Mouse (Mus musculus): ENCODE results near the gene Cdc42se1.

Gene Cdc42se1

DNA sequence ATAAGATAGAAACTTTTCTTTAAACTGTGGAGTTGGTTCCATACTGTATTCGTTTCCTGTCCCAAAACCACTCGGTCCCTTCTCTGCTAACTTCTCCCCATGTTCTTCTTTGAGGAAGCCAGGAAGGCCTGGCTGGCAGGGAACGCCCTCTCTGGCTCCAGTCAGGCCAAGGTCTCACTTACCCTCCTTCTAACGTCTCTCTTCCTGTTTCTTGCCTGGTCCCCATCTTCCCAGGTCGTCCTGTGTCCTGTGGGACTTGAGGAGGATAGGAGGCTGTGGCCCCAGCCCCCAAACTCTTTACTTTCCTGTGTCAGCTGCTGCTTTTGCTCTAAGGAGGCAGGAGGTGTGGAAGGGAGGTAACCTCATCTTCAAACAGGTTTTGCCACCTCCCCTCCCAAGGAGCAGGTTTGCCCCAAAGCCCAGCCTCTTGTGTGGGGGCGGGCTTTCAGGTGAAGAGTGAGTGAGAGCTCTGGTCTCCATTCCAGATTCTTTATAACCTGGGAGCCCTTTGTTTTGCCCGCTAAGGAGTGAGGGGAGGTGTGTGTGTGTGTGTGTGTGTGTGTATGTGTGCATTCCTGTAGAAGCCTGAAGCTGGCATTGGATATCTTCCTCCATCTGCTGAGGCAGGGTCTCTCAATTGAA is 22.4 kb downstream of the Cdc42se1 start, which contains the start of gene Bnipl:
Gene Bnipl (minus strand): TSS at position 411 of the 642 bp plus-strand sequence.
- no peak for DNase-seq (ENCODE audit: low spot score in 2 of 2)

DNA sequence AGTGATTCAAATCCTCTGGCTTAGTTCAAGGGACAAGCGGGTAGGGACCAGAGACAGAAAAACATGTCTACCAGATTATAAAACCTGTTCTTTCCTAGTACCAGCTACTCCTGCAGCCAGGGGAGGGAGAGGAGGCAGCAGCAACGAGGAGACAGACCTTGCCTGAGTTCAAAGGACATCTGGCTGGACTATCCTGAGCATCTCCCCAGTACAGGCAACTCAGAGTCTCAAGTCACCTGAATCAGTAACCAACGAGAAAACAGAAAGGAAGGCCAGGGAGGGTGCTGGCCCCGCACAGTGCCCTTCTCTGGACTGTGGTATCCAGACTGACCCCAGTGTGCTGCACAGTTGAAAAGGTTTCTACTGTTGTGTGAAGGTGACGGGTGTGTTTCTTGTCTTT is 28.4 kb downstream of the Cdc42se1 start:
- no peak for DNase-seq (ENCODE audit: low spot score in 2 of 2)

GRCm38 (mm10) chr3:95261975-95262374 is 33.4 kb downstream of the Cdc42se1 start:
- no peak for DNase-seq (ENCODE audit: low spot score in 2 of 2)

- DNase-seq (ENCODE audit: low spot score in 2 of 2): peak in 1 of 2 experiments; percentile 70
Measured at GRCm38 (mm10) chr3:95263089-95263739, 34.7 kb downstream of the Cdc42se1 start.

GRCm38 (mm10) chr3:95264724-95265123 is 36.2 kb downstream of the Cdc42se1 start:
- no peak for DNase-seq (ENCODE audit: low spot score in 2 of 2)

DNA sequence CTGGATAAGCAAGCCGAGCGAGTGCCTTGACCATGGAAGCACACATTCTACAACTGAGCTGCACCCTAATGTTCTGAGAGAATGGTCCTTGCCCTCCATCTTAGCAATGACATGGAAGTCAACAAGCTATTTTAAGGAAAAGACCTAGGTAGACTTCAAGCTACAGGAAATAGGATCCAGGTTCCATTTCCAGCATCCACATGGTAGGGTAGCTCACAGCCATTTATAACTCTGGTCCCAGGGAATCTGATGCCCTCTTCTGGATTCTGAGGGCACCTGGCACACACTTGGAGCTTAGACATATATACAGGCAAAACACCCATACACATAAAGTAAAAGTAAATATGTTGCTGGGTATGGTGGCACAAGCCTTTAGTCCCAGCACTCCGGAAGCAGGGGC is 37.5 kb downstream of the Cdc42se1 start:
- no peak for DNase-seq (ENCODE audit: low spot score in 2 of 2)

DNA sequence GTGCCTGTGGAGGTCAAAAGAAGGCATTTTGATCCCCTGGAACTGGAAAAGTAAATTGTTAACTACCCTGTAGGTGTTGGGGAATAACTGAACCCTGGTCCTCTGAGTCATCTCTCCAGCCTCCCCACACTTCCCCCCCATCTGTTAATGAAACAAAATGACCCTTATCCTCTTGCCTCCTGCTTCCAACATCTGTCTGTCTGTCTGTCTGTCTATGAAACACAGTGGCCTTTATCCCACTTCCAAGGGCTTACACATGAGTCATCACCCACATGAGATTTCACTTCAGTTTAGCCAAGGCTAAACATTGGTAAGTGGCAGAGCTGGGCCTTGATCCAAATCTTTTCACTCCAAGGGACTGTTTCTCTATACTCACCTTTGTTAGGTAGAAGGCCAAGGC is 39.3 kb downstream of the Cdc42se1 start:
- no peak for DNase-seq (ENCODE audit: low spot score in 2 of 2)

DNA sequence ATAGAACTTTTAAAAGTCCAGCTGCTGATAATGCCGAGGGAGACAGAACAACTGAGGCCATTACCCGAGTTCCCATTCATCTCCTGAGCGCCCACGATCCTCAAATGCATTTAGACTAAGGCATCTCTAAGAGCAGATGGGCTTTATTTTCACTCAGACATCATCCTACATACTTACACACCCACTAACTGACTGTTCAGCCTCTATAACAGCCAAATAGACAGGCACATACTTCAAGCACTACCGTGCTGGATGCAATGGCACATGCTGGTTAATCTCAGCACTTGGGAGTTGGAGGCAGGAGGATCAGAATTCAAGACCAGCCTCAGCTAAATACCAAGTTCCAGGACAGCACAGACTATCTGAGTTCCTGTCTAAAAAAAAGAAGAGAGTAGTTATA is 41.3 kb downstream of the Cdc42se1 start:
- no peak for DNase-seq (ENCODE audit: low spot score in 2 of 2)

DNA sequence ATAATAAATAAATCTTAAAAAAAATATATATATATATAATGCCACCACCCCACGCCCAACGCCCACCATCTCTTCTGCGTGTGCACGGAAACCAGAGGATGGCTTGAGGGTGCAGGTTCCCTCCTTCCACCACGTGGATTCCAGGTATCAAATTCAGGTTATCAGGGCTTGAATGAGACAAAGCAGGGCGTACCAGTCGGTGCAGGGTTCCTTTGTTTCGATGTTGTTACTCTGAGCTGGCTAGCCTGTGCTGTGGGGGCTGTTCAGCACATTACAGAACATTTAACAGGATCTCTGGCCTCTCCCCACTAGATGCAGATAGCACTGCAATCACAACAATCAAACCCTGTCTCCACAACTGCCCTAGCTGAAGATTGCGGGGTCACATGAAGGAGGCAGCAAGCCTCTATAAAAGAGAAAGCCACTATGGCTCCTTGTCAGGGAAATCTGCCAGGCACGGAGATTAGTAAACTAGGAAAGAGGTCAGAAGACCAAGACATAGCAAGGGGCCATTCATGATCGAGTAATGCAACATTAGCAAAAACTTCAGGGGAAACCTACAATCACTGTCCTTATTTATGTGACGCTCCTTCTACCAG is 42.3 kb downstream of the Cdc42se1 start:
- peak in 1 of 2 experiments; percentile 51 for DNase-seq (ENCODE audit: low spot score in 2 of 2)

GRCm38 (mm10) chr3:95273471-95273870 is 44.9 kb downstream of the Cdc42se1 start:
- DNase-seq (ENCODE audit: low spot score in 2 of 2): no peak

GRCm38 (mm10) chr3:95274453-95274852 is 45.9 kb downstream of the Cdc42se1 start:
- no peak for DNase-seq (ENCODE audit: low spot score in 2 of 2)

DNA sequence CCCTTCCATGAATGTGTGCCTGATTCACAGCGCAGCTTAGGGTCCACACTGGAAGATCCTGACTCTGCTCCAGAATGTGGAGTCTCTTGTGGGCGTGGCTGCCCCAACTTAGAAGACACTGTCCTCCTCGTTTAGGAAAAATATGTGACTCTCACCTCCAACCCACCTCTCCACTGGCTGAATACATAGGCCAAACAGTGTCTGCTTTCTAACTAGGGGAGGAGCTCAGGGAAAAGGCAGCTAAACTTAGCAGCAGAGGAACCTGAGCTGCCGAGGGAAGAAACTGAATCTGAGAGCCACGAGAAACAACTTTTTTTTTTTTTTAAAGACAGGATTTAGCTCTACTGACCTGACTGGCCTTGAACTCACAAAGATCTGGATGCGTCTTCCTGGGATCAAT is 46.6 kb downstream of the Cdc42se1 start:
- no peak for DNase-seq (ENCODE audit: low spot score in 2 of 2)

- DNase-seq (ENCODE audit: low spot score in 2 of 2): no peak
Measured at GRCm38 (mm10) chr3:95276428-95276934, 47.9 kb downstream of the Cdc42se1 start.

DNA sequence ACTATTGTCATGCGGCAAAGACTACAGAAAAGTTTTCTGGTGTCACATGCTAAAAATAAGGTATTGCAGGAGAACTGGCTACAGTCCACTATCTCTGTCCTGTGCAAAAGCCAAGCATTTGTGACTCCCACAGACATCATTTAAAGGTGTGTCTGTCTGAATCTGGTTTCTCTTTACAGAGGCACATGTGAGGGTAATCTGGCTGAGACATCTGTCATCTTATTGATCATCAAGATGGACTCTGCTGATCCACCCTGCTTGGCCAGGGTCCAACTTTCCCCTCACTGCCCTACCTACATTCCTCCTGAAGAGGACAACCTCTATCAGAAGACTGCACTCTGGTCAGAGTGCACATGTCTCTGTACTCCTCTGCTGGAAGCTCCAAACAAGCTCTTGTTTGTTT is 48.6 kb downstream of the Cdc42se1 start:
- DNase-seq (ENCODE audit: low spot score in 2 of 2): no peak

DNA sequence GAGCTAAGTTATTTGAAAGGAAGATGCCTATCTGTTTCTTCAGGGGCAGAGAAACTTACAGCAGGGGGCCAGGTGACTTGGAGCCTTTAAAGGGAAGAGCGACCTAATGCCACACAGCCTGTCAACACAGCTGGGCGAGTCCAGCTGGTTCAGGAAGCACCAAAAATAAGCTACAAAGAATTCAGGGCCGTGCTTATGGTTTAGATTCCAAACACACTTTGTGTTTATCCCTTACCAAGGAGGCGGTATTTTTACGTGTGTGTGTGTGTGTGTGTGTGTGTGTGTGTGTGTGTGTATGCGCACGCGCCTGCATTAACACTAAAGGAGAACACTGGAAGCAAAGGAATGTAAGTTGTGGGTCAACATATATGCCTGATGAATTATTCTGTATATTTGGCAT is 52.2 kb downstream of the Cdc42se1 start:
- DNase-seq (ENCODE audit: low spot score in 2 of 2): no peak

DNA sequence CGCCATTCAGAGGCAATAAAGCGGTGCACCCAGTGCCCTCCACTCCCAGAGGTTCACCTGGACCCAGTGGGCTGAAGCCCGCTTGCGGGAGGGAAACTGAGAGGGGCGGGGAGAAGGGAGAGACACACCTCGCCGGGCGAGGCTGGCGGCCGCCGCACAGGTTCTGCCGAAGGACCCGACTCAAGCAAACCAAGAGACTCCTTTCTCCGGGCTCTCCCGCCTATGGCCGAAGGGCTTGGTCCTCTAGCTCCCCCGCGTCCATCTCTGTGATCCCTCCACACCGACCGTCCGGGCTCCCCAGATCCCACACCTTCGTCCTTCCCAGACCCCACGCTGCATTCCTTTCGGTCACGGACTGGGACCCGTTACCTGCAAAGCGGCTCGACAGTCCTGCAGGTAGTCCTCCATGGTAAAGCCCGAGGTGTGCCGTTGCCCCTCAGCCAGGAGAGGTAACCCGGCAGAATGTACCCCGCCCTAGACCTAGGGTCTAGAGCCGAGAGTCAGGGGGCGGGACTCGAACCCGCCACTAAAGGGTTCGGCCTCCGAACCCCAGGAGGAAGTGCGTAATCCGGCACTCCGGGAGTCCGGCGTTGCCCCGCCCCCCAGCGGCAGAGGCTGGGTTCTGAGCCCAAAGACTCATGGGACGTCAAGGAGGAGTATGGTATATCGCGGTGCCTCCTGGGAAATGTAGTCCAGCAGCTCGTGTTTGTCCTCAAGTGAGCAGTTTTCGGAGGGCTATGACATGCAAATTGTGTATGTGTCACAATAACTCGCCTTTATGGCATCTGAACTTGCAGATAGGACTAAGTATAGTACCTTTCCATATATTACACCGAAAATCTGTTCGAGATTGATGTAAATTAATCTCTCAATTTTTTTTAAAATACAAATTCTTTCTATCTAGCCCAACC is 52.9 kb downstream of the Cdc42se1 start, which contains the start of the genes Mindy1 and Prune1:
Gene Mindy1 (plus strand): TSS at position 130 of the 911 bp plus-strand sequence.
Gene Prune1 (minus strand): TSS at position 861 of the 911 bp plus-strand sequence.
- peak; percentile 96 to 98 for DNase-seq (ENCODE audit: low spot score in 2 of 2)

DNA sequence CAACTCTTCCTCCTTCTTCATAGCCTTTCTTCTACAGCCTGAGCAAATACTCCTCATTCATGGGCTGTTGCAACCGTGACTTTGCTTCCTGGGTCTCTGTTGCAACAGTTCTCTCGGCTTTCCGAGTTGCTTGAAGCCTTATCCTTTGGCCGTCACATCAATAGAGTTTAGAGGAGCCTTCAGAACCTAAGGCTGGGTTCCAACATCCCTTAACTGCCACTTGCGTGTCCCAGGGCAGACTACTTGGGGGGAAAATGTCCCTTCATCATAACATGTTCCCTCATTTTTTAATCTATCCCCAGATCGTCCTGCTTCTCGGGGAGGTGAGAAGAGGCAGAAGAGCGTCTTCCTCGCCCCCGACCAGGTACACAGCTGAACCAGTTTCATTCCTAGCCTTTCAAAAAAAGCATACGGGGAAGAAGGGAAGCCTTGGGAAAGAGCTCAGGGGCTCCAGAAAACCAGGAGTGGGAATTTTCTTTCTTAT is 53.9 kb downstream of the Cdc42se1 start:
- DNase-seq (ENCODE audit: low spot score in 2 of 2): peak in 1 of 2 experiments; percentile 66

- DNase-seq (ENCODE audit: low spot score in 2 of 2): peak; percentile 71 to 83
Measured at GRCm38 (mm10) chr3:95282865-95283588, 54.5 kb downstream of the Cdc42se1 start.

- DNase-seq (ENCODE audit: low spot score in 2 of 2): no peak
Measured at GRCm38 (mm10) chr3:95283589-95283941, 55.0 kb downstream of the Cdc42se1 start.

- DNase-seq (ENCODE audit: low spot score in 2 of 2): no peak
Measured at GRCm38 (mm10) chr3:95284062-95284461, 55.5 kb downstream of the Cdc42se1 start.

Measured in urinary bladder, postnatal 36 days (tissue).